Mouse (Mus musculus): ENCODE results near the gene Isx.

DNA sequence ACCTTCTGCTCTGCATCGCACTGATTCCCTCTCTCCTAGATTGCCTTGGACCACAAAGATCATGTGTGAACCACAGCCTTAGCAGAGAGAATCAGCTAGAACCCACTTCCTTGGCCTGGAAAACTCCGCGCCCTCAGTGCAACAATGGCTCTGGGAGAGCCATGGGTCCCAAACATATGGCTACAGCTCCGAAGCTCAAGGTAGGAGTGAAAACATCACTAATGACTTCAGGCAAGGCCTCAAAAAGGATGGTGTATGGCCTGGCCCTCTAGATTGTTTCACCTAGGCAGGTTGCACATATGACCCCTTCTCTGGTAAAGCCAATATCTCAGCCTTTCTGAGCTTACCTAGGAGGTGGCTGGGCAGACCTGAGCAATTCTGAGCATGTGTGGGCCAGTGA is 18.2 kb upstream of the Isx start:
- TF ChIP-seq POLR2A (IDR thresholded peaks at IDR 0.05; ENCODE audit: borderline replicate concordance, extremely low read depth, low read depth, low read length) (no peak), CTCF (IDR thresholded peaks at IDR 0.05; ENCODE audit: insufficient read depth, low read length) (no peak)
